Mouse (Mus musculus): ENCODE measurements around the gene Ugt1a6a. TPM values are rescaled to one million over a fixed set of nuclear protein-coding genes. Genes with fewer than 3 reads are reported as not detected.
"Not testable (repeated sequence)": the region's sequence is repeated elsewhere in the genome, so short reads cannot be mapped to it uniquely, and the experiment has no call there.

Ugt1a6a gene
- total RNA-seq, 2 experiments from 2014 or later = 0.46 TPM; not detected in 1

DNA sequence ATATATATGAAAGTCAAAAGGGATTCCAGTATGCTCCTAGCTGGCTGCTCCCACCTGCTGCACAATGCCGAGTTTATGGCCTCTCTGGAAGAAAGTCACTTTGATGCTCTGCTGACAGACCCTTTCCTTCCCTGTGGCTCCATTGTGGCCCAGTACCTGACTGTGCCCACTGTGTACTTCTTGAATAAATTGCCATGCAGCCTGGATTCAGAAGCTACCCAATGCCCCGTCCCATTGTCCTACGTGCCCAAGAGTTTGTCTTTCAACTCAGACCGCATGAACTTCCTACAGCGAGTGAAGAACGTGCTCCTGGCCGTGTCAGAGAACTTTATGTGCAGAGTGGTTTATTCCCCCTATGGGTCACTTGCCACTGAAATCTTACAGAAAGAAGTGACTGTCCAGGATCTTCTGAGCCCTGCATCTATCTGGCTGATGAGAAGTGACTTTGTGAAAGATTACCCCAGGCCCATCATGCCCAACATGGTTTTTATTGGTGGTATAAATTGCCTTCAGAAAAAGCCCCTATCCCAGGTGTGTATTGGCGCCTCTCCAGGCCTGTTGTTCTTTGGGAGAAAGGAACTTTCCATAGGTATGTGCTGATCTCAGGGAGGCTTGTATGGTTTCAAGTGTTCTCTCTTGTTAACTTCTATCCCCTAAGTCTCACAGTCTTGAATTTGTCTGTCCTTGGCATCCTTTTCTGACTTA is 77.9 kb downstream of the Ugt1a6a start:
- DNase-seq (ENCODE audit: low spot score in 2 of 2) = no peak

DNA sequence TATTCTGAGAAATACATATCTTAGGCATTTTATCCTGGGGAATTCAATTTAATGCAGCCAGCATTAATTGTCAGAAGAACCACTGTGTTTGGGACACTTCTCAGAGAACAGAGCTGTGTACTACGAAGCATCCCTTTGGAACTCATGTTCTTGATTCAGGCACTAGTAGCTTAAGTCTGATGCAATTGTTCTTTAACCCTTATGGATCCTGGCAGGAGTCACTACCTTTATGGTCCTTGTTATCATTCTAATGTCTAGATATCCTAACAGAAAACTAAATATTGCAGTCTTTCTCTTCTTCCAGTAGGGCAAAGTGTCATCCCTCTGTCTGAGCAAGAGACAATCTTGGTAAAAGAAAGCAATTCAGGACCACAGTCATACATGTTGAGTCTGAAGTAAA is 78.5 kb downstream of the Ugt1a6a start:
- no peak for DNase-seq (ENCODE audit: low spot score in 2 of 2)

DNA sequence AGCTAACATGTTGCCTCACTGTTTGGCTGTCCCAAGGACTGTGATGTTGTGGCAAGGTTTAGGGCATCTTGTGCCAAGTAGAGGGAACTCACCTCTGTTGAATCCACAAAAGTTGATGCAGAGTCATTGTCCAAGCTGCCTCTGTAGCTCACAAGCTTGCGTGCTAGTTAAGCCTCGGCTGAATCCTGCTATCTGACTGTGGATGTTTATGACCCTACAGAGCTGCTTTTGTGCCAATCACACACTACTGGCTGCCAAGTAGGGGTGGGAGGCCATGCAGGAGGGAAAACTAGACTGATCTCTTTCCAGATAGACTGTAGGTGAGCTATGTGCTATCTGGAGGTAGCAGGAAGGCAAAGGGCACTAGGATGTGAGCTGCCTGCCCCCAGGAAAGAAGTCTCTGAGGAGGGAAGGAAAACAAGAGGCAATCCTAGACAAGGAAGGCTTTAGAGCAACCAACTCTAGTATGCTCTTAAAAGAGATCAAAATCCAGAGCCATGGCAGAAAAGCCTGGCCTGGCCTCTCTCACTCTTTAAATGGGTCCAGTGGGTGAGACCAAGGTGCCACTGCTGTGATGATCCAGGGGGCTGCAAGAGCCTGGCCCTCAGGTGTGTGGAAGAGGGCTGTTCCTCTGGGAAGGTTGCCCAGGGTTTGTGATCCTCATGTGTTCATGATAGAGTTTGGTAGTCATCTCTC is 79.3 kb downstream of the Ugt1a6a start:
- DNase-seq (ENCODE audit: low spot score in 2 of 2) = no peak

DNA sequence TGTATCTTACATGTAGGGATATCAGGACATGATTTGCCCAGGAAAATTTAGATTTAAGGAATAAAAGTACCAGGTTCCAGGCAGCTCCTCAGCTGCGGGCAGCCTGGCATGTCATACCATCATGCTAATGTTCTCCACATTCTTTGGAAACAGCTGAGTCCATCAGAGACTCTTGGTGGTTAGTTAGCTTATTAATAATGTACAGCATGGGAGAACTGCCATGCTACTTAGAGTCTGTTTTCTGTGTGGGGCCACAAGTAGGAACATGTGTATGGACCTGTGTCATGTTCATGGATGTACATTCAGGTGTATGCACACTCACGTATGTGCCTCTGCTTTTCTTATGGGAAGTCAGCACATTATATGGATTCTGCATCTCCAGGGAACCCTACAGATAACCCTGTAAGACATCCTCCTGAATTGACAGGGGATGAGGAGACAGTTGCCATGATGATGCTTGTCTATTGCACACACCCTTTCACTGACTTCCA is 79.9 kb downstream of the Ugt1a6a start:
- no peak for DNase-seq (ENCODE audit: low spot score in 2 of 2)

DNA sequence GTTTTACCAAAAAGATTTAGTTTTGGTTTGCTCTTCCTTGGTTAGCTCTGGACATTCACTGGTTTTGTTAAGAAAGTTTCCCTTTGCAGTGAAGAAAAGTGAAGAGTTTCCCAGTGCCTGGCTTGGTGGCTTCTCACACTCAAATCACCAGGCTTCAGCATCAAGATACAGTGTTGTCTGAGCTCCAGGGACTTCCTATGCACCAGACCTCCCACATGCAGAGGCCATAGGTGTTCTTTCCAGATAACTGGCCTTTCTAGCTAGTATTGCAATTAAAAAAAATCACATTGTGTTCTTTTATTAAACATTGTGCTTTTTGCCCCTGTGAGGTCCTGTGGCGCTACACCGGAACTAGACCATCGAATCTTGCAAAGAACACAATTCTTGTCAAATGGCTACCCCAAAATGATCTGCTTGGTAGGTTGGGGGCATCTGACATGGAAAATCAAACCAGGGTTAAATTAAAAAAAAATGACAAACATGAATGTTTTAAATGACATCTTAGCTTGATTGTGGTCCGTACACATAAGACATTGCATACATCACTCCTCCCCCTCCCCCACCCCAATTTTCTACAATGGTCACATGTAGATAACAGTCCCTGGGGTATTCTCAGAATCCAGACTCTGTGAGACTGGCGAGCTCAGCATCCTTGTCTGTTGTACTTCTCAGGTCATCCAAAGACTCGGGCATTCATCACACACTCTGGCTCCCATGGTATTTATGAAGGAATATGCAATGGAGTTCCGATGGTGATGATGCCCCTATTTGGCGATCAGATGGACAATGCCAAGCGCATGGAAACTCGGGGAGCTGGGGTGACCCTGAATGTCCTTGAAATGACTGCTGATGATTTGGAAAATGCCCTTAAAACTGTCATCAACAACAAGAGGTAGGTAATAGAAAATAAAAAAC is 81.1 kb downstream of the Ugt1a6a start:
- DNase-seq (ENCODE audit: low spot score in 2 of 2) = no peak

DNA sequence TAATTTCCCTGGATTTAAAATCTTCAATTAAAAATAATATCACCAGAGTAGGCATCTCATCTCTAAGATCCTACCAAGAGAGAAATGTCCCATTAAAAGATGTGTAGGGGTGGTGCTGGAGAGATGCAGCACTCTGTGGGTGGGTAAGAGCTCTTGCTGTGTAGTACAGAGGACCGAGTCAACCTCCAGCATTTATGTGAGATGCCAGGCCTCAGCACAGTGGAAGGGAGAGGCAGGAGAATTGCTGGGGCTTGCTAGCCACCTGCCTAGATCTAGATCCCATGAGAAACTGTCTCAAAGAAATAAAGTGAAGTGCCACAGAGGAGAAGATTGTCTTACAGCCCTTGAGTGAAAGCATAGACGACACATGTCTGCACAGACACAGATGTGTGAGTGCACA is 81.9 kb downstream of the Ugt1a6a start:
- no peak for DNase-seq (ENCODE audit: low spot score in 2 of 2)

DNA sequence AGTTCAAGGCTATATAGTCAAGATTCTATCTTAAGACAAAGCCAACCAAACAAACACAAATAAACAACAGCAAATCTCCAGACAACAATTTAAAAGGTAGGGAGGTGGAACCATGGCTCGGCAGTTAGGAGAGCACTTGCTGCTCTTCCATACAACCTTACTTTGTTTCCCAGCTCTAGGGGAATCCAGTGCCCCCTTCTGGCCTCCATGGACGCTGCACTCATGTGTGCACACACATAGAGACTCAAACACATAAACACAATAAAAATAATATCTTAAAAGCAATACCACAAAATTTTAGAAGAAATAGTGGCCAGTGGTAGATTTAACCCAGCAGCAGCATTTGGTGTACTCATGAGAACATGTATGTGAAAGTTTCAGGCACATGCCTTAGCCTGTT is 82.5 kb downstream of the Ugt1a6a start:
- DNase-seq (ENCODE audit: low spot score in 2 of 2) = no peak

DNA sequence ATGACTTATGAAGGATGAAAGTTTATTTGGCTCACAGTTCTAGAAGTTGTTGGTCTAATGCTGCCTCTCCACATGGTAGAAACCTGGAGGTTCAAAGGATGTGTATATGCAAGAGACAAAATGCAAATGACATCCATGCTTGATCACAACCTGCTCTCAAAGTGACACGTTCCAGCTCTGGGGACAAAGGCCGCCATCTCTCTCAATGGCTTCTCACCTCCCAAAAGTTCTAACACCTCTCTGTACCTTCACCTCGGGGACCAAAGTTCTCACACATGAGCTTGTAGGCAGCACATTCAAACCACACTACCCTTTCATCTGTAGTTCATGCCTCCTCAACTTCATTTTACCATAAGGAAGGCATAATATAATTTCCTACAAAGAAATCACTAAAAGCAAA is 83.0 kb downstream of the Ugt1a6a start:
- no peak for DNase-seq (ENCODE audit: low spot score in 2 of 2)

DNA sequence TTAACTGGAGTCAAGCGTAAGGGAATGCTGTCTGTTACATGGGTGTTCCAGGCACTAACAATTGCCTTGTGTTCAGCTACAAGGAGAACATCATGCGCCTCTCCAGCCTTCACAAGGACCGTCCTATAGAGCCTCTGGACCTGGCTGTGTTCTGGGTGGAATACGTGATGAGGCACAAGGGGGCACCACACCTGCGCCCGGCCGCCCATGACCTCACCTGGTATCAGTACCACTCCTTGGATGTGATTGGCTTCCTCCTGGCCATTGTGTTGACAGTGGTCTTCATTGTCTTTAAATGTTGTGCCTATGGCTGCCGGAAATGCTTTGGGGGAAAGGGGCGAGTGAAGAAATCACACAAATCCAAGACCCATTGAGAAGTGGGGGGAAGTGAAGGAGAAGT is 83.4 kb downstream of the Ugt1a6a start:
- peak in 1 of 2 experiments; percentile 15 for DNase-seq (ENCODE audit: low spot score in 2 of 2)

DNA sequence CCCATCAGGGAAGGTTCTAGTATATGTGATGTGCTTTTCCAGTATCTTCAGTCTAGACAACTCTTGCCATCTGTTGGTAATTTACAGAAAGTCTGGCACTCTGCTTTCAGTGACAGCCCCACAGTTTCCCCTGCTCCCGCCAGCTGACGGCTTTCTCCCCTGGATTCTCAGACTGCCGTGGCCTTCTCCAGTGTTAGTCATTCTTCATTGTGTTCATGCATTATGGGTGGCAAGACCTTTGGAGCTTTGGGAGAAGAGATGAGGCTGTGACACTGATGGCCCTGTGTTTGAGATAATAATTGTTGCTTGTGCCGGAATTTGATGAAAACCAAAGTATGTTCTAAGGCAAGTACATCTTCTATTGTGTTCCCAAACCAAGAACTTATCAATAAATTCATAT is 84.0 kb downstream of the Ugt1a6a start:
- DNase-seq (ENCODE audit: low spot score in 2 of 2) = no peak

DNA sequence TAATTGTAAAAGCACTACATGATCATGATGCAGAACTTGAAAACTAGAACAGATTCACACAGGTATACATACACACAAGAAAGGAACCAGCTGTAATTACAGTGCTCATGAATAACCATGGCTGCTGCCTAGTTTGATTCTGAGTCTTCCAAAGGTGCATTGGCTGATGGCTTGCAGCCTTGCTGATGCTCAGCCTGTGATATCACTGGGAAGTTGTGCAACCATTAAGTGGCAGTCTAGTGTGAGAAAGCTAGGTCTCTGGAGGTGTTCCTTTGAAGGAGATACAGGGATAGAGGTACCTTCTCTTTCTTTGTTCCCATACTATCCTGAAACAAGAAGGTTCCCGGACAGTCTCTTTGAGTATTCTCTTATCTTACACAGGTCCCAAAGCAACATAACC is 84.4 kb downstream of the Ugt1a6a start:
- DNase-seq (ENCODE audit: low spot score in 2 of 2) = no peak

DNA sequence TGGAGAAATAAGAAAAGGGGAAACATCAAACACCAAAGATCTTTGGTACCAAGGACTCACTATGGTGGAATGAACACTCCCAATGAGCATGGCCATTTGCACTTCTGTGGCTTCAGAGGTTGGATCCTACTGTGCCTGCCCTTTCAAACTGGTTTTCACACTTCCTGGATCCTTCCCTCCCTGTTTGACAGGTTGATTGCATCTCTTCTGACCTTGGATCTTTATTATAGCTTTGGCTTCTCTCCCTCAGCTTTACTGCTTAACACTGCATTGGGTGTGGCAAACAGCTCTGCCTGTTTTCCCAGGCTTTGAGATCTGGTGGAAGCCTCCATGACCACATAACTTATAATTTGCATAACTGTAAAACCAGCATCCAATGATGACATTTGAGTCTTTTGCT is 85.7 kb downstream of the Ugt1a6a start:
- DNase-seq (ENCODE audit: low spot score in 2 of 2) = no peak

DNA sequence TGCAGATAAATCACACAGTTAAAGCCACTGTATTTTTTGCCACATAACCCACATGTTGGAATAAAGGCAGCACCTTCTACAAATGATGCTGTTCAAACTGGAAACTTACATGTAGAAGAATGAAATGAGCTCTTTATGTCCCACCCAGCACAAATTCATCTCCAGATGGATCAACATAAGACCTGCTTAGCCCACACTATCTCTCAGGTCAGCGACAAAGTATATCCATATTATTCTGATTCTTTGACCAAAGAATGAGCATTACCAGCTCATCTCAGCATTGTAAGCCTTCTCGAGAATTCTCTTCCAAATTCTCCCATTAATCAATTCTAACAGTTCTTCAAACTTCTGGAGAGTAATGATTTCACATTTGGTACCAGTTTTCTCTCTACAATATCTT is 87.6 kb downstream of the Ugt1a6a start:
- DNase-seq (ENCODE audit: low spot score in 2 of 2) = no peak

DNA sequence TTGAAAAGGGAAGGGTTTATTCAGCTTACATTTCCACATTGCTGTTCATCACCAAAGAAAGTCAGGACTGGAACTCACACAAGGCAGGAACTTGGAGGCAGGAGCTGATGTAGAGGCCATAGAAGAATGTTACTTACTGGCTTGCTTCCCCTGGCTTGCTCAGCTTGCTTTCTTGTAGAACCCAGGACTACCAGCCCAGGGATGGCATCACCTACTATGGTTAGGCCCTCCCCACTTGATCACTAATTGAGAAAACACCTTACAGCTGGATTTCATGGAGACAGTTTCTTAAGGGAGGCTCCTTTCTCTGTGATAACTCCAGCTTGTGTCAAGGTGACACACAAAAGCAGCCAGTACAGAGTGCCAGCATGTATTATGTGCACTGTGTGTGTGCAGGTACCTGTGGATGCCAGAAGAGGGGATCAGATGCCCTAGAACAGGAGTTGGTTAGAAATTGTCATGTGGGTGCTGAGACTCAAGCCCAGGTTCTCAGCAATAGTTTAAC is 88.5 kb downstream of the Ugt1a6a start:
- DNase-seq (ENCODE audit: low spot score in 2 of 2) = not testable (repeated sequence)

DNA sequence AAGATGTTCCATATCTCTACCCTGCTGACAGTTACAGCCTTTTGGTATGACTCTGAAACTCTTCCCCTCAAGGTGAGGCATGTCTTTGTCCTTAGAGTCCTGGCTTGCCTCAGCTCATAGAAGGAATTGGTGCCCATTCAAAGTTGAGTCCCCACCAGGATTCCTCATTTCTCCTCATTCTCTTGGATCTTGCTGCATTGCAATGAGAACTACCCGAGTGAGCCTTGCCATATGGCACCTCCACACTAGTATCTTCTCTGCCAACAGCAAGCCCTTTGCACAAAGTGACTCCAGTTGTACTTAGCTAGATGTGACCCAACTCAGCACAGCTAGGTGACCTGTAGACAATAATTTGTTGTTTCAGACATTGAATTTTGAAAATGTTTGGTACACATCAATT is 89.0 kb downstream of the Ugt1a6a start:
- DNase-seq (ENCODE audit: low spot score in 2 of 2) = peak in 1 of 2 experiments; percentile 13

DNA sequence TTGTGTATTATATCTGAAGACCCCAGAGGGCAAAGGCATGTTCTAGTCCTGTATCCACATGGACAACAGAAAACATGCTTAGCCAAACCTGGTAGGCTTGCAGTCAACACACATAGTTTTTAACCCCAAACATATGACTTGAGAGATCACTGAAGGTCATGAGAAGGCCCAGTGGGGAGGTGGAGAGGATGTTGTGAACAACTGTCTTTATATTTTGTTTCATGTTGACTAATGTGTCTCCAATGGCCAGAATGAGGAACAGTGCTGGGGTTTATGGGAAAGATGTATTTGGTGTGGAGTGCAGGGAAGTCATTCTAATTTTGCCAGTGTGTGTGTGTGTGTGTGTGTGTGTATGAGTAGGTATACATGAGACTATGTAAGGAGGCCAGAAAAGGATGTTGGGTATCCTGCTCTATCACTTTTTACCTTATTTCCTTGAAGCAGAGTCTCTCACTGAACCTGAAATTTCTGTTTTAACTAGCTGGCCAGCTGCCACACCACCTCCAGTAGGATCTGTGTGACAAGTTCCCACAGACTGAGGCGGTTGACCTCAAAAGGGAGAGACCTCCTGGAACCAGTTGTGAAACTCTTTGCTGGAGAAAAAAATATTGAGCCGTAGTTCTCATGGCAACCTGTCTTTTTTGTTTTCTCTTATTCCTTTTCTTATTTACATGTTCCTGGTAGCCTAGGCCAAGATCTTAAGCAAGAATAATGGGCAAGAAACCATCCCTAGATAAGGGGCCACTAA is 89.6 kb downstream of the Ugt1a6a start:
- peak in 1 of 2 experiments; percentile 8 for DNase-seq (ENCODE audit: low spot score in 2 of 2)

DNA sequence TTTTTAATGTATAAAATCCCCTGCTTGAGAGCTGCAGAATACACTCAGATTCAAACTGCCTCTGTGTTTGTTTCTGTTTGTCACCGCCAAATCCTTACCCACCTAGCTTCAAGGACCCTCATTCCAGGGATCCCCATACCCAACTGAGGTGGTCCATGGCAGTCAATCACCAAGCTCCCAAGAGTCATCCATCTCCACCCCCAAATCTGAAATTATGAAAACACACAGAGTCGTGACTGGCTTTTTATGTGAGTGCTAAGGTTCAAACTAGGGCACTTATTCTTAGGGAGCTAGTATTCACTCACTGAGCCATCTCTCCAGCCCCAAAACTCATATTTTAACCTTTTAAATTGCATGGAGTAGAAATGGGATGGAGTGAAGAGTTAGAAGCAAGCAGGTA is 90.7 kb downstream of the Ugt1a6a start:
- not testable (repeated sequence) for DNase-seq (ENCODE audit: low spot score in 2 of 2)

DNA sequence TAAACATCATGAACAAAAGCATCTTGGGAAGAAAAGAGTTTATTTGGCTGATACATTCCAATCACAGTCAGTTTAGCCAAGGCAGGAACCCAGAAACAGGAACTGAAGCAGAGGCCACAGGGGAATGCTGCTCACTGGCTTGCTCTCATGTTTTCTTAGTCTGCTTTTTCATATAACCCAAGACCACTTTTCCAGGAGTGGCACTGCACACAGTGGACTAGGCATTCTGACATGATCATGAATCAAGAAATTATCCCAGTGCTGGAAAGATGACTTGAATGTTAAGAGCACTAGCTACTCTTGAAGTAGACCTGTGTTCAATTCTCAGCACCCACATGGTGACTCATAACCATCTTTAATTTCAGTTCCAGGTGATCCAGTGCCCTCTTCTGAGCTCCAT is 91.1 kb downstream of the Ugt1a6a start:
- DNase-seq (ENCODE audit: low spot score in 2 of 2) = no peak

DNA sequence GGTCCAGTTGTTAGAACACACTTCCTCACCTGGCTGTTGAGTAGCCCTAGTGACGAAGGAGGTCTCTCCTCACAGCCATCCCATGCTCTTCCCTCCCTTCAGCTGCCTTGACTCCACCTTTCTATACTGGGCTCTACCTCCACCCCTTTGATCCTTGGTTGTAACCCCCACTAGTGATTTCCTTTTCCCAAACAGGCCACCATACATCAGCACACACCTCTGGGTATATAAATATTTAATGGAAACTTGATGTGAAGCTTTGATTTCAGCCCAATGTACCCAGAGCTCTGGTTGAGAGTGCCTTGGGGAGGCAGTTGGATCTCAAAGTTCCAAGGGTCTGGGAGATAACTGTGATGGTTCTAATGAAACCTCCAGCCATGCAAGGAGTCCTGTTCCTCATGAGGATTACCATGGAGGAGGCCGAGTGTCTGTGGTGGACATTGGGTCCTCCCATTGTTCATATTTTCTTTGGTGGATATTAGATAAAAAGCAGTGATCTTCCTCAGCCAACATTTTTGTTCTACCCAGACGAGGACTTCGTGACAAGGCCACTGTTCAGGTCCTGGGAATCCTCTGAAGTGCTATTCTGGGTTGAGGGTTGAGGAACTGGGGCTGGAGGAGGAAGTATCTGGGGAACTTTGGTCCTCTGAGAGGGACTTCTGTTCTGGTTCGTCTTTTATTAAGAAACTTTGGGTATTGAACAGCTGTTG is 92.2 kb downstream of the Ugt1a6a start, which contains the start of gene Mroh2a:
TSS of gene Mroh2a (plus strand) at position 317 of the 710 bp plus-strand sequence.
- no peak for DNase-seq (ENCODE audit: low spot score in 2 of 2)

DNA sequence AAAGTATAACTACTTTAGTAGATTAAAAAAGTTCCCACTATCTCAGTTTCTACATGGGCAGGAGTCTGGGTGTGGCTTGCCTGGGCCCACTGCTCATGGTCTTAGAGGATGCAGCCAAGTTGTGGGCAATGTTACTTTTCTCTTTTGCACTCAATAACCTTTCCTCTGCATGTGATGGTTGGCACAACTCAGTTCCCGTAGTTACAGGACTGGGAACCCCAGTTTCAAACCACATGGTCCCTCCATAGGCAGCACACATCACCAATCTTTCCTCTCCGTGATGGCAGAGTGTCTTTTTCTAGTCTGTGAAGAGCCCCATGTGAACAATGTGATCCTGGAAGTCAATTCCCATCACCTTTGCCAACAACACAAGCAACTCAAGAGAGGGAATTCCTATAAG is 92.9 kb downstream of the Ugt1a6a start:
- DNase-seq (ENCODE audit: low spot score in 2 of 2) = no peak
